Mouse (Mus musculus): Measurements from ENCODE around the gene Hoxb1.

GRCm38 (mm10) chr11:96319071-96319902 is 46.3 kb upstream of the Hoxb1 start:
- TF ChIP-seq CTCF (IDR thresholded peaks at IDR 0.05; ENCODE audit: low read depth, low read length) = no peak
- no peak for TF ChIP-seq POLR2A (IDR thresholded peaks at IDR 0.05; ENCODE audit: extremely low read depth, insufficient read depth, low read length)

All from liver, adult 2 months (tissue).